Mouse (Mus musculus) adipocyte (in vitro differentiated cells): Measurements from ENCODE around the gene 2010111I01Rik.
"Not testable (repeated sequence)": the region's sequence is repeated elsewhere in the genome, so short reads cannot be mapped to it uniquely, and the experiment has no call there.

Experiments
- DNase-seq: peaks from one replicate; pipeline ENCODE4 v3.0.0-alpha.2; 2016; ENCODE audit warnings: low spot score

2010111I01Rik gene

DNA sequence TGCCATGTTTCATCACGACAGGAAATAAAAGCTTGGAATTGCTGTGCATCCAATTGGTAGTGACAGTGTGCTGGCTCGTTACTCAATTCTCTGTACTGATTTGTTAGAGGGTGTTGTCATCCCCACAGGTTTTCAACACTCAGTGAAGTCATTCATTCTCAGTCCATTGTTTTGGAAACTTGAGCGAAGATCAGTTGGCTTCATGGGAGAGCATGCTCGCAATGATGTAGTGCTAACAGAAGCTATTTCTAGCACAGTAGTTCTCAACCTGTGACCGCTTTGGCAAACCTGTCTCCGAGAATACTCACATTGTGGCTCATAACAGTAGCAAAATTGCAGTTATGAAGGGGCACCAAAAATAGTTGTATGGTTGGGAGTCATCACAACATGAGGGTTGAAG lies 8.7 kb upstream of the 2010111I01Rik start:
- DNase-seq, result no peak

DNA sequence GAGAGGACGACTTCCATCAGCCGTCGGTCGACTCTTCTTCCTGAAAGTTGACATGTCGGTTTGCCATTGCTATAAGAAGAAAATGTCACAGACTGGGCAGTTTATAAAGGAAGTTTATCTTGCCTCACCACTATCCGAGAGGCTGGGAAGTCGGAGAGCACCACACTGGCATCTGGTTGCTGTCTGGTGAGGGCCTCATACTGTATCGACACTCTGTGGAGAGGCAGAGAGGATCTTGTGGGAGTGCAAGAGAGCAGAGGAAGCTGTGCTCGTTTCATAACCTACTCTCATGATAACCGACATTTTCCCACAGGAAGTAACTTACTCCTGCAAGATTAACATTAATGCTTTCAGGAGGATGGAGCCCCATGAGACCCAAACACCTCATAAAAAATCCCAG lies 7.9 kb upstream of the 2010111I01Rik start:
- no peak for DNase-seq

- no peak for DNase-seq
These were observed 1.3 kb upstream of the 2010111I01Rik start for GRCm38 (mm10) chr13:62963358-62963757.

DNA sequence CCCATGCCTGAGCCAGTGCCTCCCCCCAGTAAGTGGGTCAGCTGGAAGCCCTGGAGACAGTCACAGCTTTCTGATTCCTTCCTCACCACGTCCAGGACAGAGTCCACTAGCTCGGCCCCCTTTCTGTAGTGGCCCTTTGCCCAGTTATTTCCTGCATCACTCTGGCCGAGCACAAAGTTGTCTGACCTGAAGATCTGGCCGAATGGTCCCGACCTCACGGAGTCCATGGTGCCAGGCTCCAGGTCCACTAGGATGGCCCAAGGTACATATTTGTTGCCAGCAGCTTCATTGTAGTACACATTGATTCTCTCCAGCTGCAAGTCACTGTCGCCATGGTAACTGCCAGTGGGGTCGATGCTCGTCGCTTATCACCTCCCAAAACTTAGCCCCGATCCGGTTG lies 3.5 kb downstream of the 2010111I01Rik start:
- no peak for DNase-seq

DNA sequence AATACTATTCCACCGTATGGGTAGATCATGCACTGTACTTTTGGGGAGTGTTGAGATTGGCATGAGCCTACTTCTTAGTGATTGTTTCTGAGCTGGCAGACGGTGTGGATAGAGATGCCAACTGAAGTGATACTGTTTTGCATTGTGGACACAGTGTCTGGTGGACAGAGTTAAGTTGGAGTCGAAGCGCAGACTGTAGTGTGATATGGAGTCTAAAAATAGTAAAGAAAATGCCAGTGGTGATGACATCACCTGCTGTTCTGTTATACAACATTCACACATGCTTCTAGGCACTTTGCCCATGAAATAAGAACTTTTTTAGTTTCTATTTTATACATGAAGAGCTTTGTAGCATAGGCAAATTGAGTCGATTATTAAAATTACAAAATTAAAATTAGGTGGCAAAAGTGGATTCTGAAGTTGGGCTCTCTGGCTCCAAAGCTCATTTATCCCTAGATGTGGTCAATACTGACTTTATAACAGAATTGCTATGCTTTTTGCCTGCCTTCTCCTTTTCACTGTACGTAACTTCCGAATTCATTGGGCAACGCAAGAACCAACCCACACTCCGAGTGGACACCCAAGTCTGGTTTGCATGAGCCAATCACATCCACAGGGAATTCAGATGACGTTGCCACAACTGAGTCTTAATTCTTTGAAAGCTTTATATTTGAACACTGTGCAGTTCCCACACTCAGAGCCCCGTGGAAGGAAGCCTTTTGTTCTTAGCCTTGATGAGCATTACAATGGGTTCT lies 6.0 kb downstream of the 2010111I01Rik start:
- peak; percentile 31 for DNase-seq

- DNase-seq, result no peak
These were observed 7.7 kb downstream of the 2010111I01Rik start for GRCm38 (mm10) chr13:62972403-62972802.

GRCm38 (mm10) chr13:62973111-62973510 lies 8.4 kb downstream of the 2010111I01Rik start:
- DNase-seq, result no peak

DNA sequence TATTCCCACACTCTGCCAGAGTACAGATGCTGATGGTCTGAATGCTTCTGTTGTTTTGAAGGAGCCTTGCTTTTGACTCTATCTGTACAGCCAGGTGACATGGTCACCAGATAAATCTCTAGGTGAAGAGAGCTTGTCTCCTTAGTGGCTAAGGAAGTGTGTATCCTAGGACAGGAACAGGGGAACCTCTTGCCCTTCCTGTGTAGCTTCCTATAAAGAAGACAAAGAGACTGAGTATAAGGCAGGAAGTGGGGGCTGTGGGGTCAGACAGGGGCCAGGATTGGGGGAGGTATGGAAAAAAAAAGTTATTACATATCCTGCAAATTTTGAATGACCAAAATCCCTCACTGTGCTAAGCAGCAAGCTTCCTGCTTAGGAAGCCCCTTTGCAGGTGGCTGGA lies 13.4 kb downstream of the 2010111I01Rik start:
- no peak for DNase-seq

- DNase-seq, result no peak
These were observed 14.1 kb downstream of the 2010111I01Rik start for GRCm38 (mm10) chr13:62978784-62979183.

DNA sequence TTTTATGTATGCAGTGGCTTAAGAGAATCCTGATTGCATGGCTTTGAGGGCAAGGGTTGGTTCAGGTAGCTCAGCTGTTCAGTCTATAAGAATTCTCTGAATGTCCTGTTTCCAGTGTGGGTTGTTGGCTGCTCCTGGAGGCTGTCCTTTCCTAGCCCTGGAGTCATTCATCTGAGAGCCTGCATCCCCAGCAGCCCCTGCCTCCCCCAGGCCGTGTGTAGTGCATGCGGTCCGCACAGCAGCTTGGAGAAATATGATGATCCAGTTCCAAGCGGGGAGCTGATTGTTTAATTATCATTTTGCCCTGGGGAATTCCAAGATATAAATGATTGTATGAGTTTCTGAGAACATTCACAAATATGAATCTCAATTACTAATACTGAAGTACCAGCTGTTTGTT lies 14.5 kb downstream of the 2010111I01Rik start:
- DNase-seq, result no peak

- DNase-seq, result peak; percentile 27
These were observed 15.4 kb downstream of the 2010111I01Rik start for GRCm38 (mm10) chr13:62980131-62980530.

DNA sequence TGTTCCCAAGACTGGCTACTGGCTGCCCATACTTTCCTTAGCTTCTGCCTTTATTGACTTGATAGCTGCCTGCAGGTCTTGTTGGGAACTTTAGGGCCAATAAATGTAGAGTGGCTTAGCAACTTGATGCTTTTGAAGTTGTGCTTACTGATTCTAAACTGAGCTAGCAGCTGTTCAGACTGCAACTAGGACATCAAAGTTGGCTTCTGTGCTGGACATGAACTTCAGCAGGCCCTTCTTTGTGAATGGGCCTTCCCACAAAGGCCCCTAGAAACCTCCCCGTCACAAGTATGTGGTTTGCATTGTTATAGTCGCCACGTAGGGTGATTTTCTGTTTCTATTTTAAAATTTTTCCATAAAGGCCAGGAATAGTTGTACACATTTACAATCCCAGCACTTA lies 19.8 kb downstream of the 2010111I01Rik start:
- no peak for DNase-seq

DNA sequence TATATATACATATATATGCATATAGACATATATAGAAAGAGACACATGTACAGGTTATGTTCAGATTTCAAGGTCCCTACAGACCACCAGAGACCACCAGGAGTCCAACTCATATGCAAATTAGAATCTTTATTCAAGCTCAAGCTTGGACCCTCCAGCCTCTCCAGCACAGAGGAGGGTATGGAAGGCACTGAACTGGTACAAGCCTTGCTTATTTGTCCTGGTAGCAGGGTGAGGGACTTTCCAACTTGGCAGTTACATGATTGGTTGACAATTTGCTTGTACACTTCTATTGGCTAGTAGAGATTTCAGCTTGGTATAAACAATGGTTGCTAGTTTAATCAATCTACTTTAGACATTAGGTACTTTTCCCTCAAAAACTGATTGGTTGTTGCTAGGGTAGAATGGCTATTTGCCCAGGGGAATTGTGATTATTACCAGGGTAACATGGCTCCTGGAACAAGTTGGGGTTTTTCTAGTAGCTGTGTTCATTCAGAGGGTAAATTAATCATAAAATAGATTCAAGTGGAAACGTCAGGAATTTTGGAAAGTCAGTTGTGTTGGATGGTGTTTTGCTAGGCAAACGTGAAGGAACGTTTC lies 25.3 kb downstream of the 2010111I01Rik start:
- no peak for DNase-seq

GRCm38 (mm10) chr13:62993543-62994477 lies 29.1 kb downstream of the 2010111I01Rik start:
- no peak for DNase-seq

DNA sequence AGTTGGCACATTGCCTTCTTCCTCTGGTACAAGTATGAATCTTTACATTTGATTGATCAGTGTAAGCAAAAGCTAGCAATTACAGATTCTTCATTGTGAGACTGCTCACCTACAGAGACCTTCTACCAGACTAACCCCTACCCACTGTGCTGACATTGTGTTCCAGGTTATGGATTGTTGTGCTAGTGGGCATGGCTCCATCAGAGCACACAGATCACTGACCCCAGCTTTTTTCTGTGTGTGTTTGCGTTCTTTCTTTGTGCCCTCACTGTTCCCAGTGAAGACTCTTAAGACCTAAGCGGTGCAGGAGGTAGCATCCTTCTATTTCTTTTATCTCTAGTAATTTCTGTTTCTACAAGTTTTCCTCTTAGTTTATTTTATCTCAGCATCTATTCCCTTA lies 32.1 kb downstream of the 2010111I01Rik start:
- no peak for DNase-seq

DNA sequence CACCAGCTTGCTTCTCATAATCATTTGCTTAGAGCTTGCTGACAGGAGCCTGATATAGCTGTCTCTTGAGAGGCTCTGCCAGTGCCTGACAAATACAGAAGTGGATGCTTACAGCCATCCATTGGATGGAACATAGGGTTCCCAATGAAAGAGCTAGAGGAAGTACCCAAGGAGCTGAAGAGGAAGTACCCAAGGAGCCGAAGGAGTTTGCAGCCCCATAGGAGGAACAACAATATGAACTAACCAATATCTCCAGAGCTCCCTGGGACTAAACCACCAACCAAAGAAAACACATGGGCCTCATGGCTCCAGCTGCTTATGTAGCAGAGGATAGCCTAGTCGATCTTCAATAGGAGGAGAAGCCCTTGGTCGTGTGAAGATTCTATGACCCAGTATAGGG lies 42.8 kb downstream of the 2010111I01Rik start:
- DNase-seq, result not testable (repeated sequence)

DNA sequence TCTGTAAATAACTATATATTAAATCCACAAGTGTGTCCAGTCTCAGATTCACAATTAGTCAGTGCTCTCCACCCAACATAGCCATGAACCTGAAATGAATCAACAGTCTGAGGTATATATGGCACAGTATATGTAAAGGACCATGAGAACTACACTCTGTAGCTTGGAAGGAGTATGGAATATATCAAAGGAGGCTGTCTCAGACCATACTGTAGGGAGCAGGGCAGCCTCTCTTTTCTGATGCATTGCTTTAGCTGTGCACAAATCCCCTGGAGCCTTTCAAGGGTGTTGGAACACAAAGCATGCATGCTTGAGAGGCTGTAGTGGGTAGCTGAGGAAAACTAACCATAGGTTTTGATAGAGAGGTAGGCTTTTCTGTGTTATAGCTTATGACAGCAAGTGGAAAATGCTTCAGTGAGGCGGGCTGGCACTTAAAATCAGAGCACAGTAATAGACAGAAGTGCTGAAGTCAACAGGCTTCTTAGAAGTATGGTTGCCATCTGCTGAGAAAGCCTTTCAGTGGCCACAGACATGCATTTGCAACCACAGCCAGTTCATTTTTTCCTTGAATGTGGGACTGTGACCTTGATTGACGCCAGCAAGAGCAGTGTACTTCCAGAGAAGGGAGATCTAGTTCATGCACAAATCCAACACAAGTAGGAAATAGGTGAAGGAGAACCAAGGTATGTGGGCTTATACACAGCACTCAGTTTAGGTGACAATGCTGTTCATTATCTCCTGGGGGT lies 45.8 kb downstream of the 2010111I01Rik start:
- no peak for DNase-seq

DNA sequence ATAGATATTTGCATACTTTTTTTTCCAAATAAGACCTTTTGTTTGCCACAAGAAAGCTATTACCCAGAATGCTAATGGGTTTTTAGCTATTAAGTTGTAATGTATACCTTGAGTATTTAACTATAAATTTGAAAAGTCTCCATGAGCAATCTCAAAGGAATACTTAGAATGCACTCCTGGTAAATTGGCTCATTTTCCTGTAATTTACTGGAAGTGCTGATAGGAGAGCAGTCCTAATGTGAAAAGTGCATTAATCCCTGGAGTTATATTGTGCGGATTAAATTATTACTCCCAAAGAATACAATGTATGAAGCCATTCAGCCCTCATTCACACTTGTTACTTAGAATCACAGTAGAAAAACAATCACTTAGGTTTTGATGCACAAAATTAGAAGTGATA lies 49.7 kb downstream of the 2010111I01Rik start:
- no peak for DNase-seq

GRCm38 (mm10) chr13:63015362-63015761 lies 50.7 kb downstream of the 2010111I01Rik start:
- no peak for DNase-seq

- no peak for DNase-seq
These were observed 51.4 kb downstream of the 2010111I01Rik start for GRCm38 (mm10) chr13:63016056-63016455.

GRCm38 (mm10) chr13:63023243-63024217 lies 58.8 kb downstream of the 2010111I01Rik start:
- no peak for DNase-seq
